Mouse (Mus musculus) kidney, adult 2 months (tissue): ENCODE results near the gene Dnajc14. TPM values are rescaled to one million over a fixed set of nuclear protein-coding genes. Genes with fewer than 3 reads are reported as not detected.
A peak's percentile ranks its signal among the peaks of the same experiment; 100 is the strongest.

Experiments used
- DNase-seq: peaks from one replicate; pipeline ENCODE4 v3.0.0; 2021
- H3K27ac ChIP-seq: fragments of 200-500 bp; 2 replicates; pipeline ENCODE4 v1.5.1; 2012; ENCODE audit warnings: low read depth, low read length, control low read depth, inconsistent platforms; ENCODE audit not compliant: insufficient read depth
- H3K27me3 ChIP-seq: fragments of 200-500 bp; replicated peaks from 2 replicates; pipeline ENCODE4 v1.6.1; 2012; ENCODE audit warnings: mild to moderate bottlenecking, moderate library complexity, low read length, inconsistent platforms; ENCODE audit not compliant: control insufficient read depth, insufficient read depth
- H3K36me3 ChIP-seq: fragments of 200-500 bp; 2 replicates; pipeline ENCODE4 v1.6.1; 2012; ENCODE audit warnings: mild to moderate bottlenecking, moderate library complexity, low read length, inconsistent platforms; ENCODE audit not compliant: control insufficient read depth, insufficient read depth
- H3K4me1 ChIP-seq: fragments of 200-500 bp; 2 replicates; pipeline ENCODE4 v1.6.1; 2011; ENCODE audit warnings: low read length; ENCODE audit not compliant: control insufficient read depth, insufficient read depth
- H3K4me3 ChIP-seq: fragments of 200-500 bp; 2 replicates; pipeline ENCODE4 v1.5.1; 2011; ENCODE audit warnings: mild to moderate bottlenecking, low read depth, low read length, control low read depth; ENCODE audit not compliant: insufficient read depth
- CTCF ChIP-seq: fragments of 200-500 bp; conservative IDR thresholded peaks from 2 replicates; pipeline ENCODE4 v1.5.1; 2011; ENCODE audit warnings: low read depth, mild to moderate bottlenecking, control low read depth, low read length, moderate library complexity, mixed read lengths; ENCODE audit not compliant: insufficient read depth, insufficient read length
- POLR2A ChIP-seq: fragments of 200-500 bp; IDR thresholded peaks from one replicate; pipeline ENCODE4 v1.6.1; 2011; ENCODE audit warnings: low read depth, low read length, control low read depth
- WGBS: fragments of 180-500 bp; shearing (Covaris S2); methylation state at CpG from one replicate; pipeline ENCODE4 v1.1.7; 2018; 5-methylcytosine and 5-hydroxymethylcytosine counted together
- polyA plus RNA-seq: library from polyadenylated mRNA; depleted of rRNA; stranded (reverse); fragments of >200 nt; gene quantifications from 2 replicates; pipeline ENCODE4 v1.2.3, GENCODE M21; 2012; rRNA removed

Dnajc14 gene
- polyA plus RNA-seq, 1 experiment = 17.3 TPM

DNA sequence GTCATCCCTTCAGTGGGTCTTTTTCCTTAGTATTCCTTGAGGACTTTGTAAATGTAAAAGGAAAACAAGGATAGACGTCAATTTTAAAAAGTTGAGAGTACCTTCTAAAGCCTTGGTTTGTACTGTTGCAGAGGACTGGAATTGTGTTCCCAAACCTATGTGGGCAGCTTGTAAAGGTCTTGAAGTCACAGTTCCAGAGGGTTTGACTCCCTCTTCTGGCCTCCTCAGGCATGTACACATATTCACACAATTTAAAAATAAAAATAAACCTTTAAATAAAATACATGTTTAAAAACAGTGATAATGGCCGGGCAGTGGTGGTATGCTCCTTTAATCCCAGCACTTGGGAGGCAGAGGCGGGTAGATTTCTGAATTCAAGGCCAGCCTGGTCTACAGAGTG lies 62.2 kb downstream of the Dnajc14 start:
- peaks cover 3% of the 10 kb centered on the region; the same call in 1 of the 2 replicates for H3K36me3 ChIP-seq
- H3K27ac ChIP-seq = no peak overlapping the region
- DNase-seq = peak; percentile 17
- WGBS = 83% methylated on average over 3 of the region's 3 CpGs
- no peak overlapping the region for H3K4me3 ChIP-seq
- TF ChIP-seq CTCF (0 out of 2 replicates have a peak, but pooled peaks have one; percentile 23), POLR2A (no peak)
- H3K4me1 ChIP-seq = no peaks in the 10 kb centered on the region
- no peaks in the 10 kb centered on the region; the same call in 1 of the 2 replicates for H3K27me3 ChIP-seq

DNA sequence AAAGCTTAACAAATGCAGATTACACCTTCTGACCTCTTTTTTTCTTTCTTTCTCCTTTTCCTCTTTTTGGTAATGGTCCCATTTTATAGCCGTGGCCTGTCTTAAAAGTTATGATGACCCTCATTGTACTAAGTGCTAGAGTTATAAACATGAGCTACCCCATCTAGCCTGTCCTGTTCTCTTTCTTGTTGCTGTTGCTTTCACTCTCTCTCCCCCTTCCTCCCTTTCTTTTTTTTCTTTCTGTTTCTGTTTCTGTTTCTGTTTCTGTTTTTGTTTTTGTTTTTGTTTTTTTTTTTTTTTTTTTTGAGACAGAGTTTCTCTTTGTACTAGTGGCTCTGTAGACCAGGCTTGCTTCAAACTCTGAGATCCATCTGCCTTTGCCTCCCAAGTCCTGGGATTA lies 62.7 kb downstream of the Dnajc14 start:
- no peaks in the 10 kb centered on the region for H3K4me1 ChIP-seq
- no peak for TF ChIP-seq POLR2A
- TF ChIP-seq CTCF = no peak
- no peak overlapping the region for H3K27ac ChIP-seq
- 76% methylated on average over 1 of the region's 1 CpGs for WGBS
- H3K27me3 ChIP-seq = no peaks in the 10 kb centered on the region; the same call in 1 of the 2 replicates
- peaks cover 4% of the 10 kb centered on the region for H3K36me3 ChIP-seq
- DNase-seq = no peak
- H3K4me3 ChIP-seq = no peak overlapping the region

Other genes starting within 250 kb of the Dnajc14 start
- 18.5 and 25.1 TPM in 2 replicates for gene Pa2g4, start 238.1 kb upstream of the Dnajc14 start, polyA plus RNA-seq
- 26.9 and 30.2 TPM in 2 replicates for gene Erbb3, start 214.4 kb upstream of the Dnajc14 start, polyA plus RNA-seq
- 520 and 798 TPM in 2 replicates for gene Rps26, start 177.3 kb upstream of the Dnajc14 start, polyA plus RNA-seq
- gene Ikzf4, start 158.1 kb upstream of the Dnajc14 start, polyA plus RNA-seq = 2.9 and 3.2 TPM in 2 replicates
- gene Suox, start 130.0 kb upstream of the Dnajc14 start, polyA plus RNA-seq = 76.3 and 84.1 TPM in 2 replicates
- gene Rab5b, start 107.8 kb upstream of the Dnajc14 start, polyA plus RNA-seq = 101 and 111 TPM in 2 replicates
- gene Pmel, start 99.9 kb upstream of the Dnajc14 start, polyA plus RNA-seq = 0.61 and 1.0 TPM in 2 replicates
- gene Cdk2, start 99.0 kb upstream of the Dnajc14 start, polyA plus RNA-seq = 12.4 and 12.7 TPM in 2 replicates
- 17.4 and 24.5 TPM in 2 replicates for gene Dgka, start 59.2 kb upstream of the Dnajc14 start, polyA plus RNA-seq
- gene Pym1, start 56.2 kb upstream of the Dnajc14 start, polyA plus RNA-seq = 17.6 and 20.0 TPM in 2 replicates
- 1.7 and 2.5 TPM in 2 replicates for gene Mmp19, start 13.2 kb upstream of the Dnajc14 start, polyA plus RNA-seq
- gene Tmem198b, start 308 bp downstream of the Dnajc14 start, polyA plus RNA-seq = 10.0 and 11.8 TPM in 2 replicates
- 5.6 and 13.7 TPM in 2 replicates for gene Sarnp, start 13.3 kb downstream of the Dnajc14 start, polyA plus RNA-seq
- 82.9 and 92.1 TPM in 2 replicates for gene Ormdl2, start 17.6 kb downstream of the Dnajc14 start, polyA plus RNA-seq
- 2.5 and 2.9 TPM in 2 replicates for gene Gdf11, start 87.7 kb downstream of the Dnajc14 start, polyA plus RNA-seq
- 713 and 847 TPM in 2 replicates for gene Cd63, start 96.9 kb downstream of the Dnajc14 start, polyA plus RNA-seq
- 38.9 and 46.0 TPM in 2 replicates for gene Rdh5, start 118.8 kb downstream of the Dnajc14 start, polyA plus RNA-seq
- 339 and 365 TPM in 2 replicates for gene Bloc1s1, start 120.0 kb downstream of the Dnajc14 start, polyA plus RNA-seq
- 14.6 and 17.8 TPM in 2 replicates for gene Itga7, start 129.8 kb downstream of the Dnajc14 start, polyA plus RNA-seq
- gene Mettl7b, start 156.9 kb downstream of the Dnajc14 start, polyA plus RNA-seq = 234 and 269 TPM in 2 replicates
- gene Olfr9, start 185.4 kb downstream of the Dnajc14 start, polyA plus RNA-seq = not detected in 2 replicates
- not detected in 2 replicates for gene Olfr763, start 206.7 kb downstream of the Dnajc14 start, polyA plus RNA-seq
- not detected in 2 replicates for gene Olfr764-ps1, start 235.8 kb downstream of the Dnajc14 start, polyA plus RNA-seq
- gene Olfr765, start 245.9 kb downstream of the Dnajc14 start, polyA plus RNA-seq = not detected in 2 replicates